Mouse (Mus musculus): ENCODE measurements around the gene Arl14ep.

Arl14ep gene

DNA sequence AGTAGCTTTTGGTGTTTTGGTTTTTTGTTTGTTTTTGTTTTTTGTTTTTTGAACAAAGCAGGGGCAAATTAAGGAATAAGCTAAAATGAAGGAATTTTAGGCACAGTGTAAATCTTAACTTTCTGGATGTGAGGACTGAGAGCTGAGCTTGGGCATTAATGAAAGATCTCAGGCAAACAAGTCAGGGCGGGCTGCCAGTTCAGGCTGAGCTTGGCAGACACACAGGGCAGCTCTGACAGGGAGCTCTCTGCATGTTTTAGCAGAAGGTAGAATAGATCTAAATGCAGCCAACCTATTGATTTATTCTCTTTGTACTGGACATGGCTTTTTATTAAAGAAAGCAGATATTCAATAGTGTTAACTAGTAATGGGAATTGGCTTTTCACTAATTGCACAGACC is 31.8 kb downstream of the Arl14ep start:
- DNase-seq: peak; percentile 36

DNA sequence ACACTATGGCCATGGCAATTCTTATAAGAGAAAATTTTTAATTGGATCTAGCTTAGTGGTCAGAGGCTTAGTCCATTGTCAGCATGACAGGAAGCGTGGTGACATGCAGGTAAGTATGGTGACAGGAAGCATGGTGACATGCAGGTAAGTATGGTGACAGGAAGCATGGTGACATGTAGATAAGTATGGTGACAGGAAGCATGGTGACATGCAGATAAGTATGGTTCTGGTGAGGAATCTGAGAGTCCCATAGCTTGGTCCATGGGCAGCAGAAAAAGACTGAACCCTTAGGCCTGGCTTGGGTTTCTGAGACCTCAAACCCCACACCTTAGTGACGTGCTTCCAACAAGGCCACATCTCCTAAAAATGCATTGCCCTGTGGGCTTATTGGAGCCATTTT is 38.5 kb downstream of the Arl14ep start:
- no peak for DNase-seq

DNA sequence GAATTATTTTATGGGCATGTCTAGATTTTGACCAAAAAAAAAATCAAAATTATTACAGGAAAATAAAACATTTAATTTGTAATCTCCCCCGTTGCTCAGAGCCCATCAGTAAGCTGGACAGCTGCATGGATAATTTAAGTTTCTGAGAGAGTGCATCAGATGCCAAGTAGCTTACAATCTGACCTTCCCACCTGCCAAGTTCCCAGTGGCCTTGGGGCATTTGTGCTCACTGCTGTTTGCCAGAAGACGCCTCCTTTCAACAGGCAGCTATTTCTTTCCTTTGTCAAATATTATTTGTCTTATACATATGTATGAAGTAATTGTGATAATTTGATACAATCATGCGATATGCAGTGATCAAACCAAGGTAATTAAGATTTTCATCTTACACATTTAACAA is 44.3 kb downstream of the Arl14ep start:
- DNase-seq: no peak

All from cerebellum, adult 9-11 months (tissue).